Mouse (Mus musculus): ENCODE data around the gene Pde4c. TPM values are rescaled to one million over a fixed set of nuclear protein-coding genes. Genes with fewer than 3 reads are reported as not detected.
A peak's percentile ranks its signal among the peaks of the same experiment; 100 is the strongest.

The Pde4c gene
- polyA plus RNA-seq, 1 experiment from 2014 or later: 0.27 TPM

DNA sequence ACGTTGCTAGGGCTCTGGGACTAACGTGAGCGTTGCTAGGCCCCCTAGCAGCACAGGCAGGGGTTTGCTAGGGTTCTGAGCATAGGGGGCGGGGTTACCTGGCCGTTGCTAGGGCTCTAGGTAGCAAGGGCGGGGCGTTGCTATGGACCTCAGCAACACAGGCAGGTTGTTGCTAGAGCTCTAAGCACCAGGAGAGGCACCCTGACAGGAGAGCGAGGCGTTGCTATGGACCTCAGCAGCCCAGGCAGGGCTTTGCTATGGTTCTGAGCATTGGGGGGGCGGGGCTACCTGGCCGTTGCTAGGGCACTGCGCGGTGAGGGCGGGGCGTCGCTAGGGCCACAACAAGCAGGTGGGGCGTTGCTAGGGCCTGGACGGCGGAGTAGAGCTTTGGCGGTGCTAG, 69.2 kb downstream of the Pde4c start:
- no peaks in the 10 kb centered on the region for H3K27me3 ChIP-seq (ENCODE audit: control insufficient read depth, insufficient read depth, low read length)
- no peaks in the 10 kb centered on the region for H3K9me3 ChIP-seq (ENCODE audit: control insufficient read depth, low read length)
- peak overlapping the region; percentile 87 for H3K9ac ChIP-seq (replicated peaks; ENCODE audit: low read depth, low read length)
- under 1% methylated on average over 20 of the region's 20 CpGs for WGBS
- H3K36me3 ChIP-seq (ENCODE audit: control insufficient read depth, insufficient read depth, low read length): no peaks in the 10 kb centered on the region
- peak overlapping the region; percentile 58 for H3K4me3 ChIP-seq (ENCODE audit: low read depth, low read length)
- H3K27ac ChIP-seq (ENCODE audit: low read depth, low read length): peak overlapping the region; percentile 85
- peak; percentile 52 for ATAC-seq (ENCODE audit: low read depth)
- H3K4me1 ChIP-seq (ENCODE audit: control insufficient read depth, insufficient read depth, low read length): peaks cover 13% of the 10 kb centered on the region
- peak overlapping the region; percentile 66 for H3K4me2 ChIP-seq (ENCODE audit: low read depth, low read length)

DNA sequence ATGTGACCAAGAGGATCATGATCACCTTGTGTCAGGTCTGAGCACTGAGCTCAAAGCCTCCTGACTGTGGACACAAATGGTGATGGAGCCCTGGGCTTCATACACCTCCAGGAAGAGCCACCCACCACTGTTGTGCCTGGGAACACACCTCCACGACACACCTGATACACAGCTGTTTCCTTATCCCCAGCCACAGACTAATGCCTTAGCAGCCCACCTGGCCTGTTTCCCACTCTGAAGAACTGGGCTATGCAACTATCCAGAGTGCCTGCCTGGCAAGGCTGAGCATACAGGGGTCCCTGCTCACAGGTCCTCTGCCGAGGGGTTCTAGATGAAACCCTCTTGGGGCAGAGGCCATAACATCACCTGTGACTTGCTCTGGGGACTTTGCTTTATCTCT, 70.7 kb downstream of the Pde4c start:
- H3K4me2 ChIP-seq (ENCODE audit: low read depth, low read length): no peak overlapping the region
- H3K9me3 ChIP-seq (ENCODE audit: control insufficient read depth, low read length): no peaks in the 10 kb centered on the region
- peaks cover 20% of the 10 kb centered on the region for H3K4me1 ChIP-seq (ENCODE audit: control insufficient read depth, insufficient read depth, low read length)
- 89% methylated on average over 2 of the region's 2 CpGs for WGBS
- no peak overlapping the region for H3K9ac ChIP-seq (replicated peaks; ENCODE audit: low read depth, low read length)
- no peak overlapping the region for H3K4me3 ChIP-seq (ENCODE audit: low read depth, low read length)
- H3K36me3 ChIP-seq (ENCODE audit: control insufficient read depth, insufficient read depth, low read length): no peaks in the 10 kb centered on the region
- ATAC-seq (ENCODE audit: low read depth): no peak
- H3K27ac ChIP-seq (ENCODE audit: low read depth, low read length): no peak overlapping the region
- H3K27me3 ChIP-seq (ENCODE audit: control insufficient read depth, insufficient read depth, low read length): peaks cover 4% of the 10 kb centered on the region; the same call in 1 of the 2 replicates

DNA sequence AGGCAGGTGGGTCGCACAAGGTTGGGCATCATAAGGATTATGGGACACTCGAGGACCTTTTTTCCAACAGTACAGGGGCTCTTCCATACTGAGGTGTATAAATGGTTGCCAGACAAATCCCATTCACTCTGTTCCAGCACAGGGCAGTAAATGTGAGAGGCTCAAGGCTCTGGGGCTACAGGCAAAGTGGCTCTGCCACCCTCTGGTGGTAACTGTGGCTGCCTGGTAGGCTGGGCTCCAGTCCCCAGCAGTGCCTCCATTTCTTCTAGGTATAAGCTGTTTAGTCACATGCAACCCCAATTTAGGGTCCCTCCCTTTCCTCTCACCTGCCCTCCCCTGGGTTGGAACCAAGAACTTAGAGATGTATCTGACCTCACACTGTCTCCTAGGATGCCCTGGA, 71.8 kb downstream of the Pde4c start:
- H3K27me3 ChIP-seq (ENCODE audit: control insufficient read depth, insufficient read depth, low read length): peaks cover 9% of the 10 kb centered on the region
- WGBS: 89% methylated on average over 2 of the region's 2 CpGs
- no peak overlapping the region for H3K27ac ChIP-seq (ENCODE audit: low read depth, low read length)
- no peak overlapping the region for H3K4me2 ChIP-seq (ENCODE audit: low read depth, low read length)
- no peaks in the 10 kb centered on the region for H3K9me3 ChIP-seq (ENCODE audit: control insufficient read depth, low read length)
- H3K4me1 ChIP-seq (ENCODE audit: control insufficient read depth, insufficient read depth, low read length): peaks cover 20% of the 10 kb centered on the region
- H3K9ac ChIP-seq (replicated peaks; ENCODE audit: low read depth, low read length): no peak overlapping the region
- no peak for ATAC-seq (ENCODE audit: low read depth)
- no peaks in the 10 kb centered on the region for H3K36me3 ChIP-seq (ENCODE audit: control insufficient read depth, insufficient read depth, low read length)
- H3K4me3 ChIP-seq (ENCODE audit: low read depth, low read length): no peak overlapping the region

DNA sequence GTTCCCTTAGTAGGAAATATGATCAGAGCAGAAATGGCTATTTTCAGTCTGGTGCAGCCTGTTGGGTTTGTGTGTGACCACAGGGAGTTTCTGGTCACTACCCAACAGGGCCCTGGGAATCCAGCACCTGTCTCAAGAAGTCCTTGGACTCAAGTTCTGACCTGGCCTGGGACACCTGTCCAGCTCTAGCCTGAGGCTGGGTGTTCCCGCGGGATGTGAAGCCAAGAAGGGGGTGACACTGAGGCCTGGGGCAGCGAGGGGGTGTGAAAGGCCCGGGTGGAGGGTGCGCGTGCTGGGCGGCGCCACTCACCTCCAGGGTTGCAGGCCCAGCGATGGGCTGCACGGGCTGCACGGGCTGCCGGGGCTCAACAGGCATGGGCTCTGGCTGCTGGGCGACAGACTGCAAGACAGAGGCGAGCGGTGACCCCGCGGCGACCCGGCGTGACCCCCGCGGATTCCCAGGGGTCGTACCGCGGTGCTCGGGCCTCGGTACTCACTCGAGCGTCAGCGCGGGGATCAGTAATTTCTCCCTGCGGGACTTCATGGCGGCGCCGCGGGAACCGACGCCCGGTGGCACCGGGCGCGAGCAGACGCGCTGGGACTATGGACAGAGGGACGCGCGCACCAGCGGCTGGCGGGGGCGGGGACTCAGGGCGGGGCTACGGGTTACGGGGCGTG, 73.0 kb downstream of the Pde4c start:
- Histone ChIP-seq H3K9me3 (ENCODE audit: control insufficient read depth, low read length) (no peaks in the 10 kb centered on the region), H3K4me1 (ENCODE audit: control insufficient read depth, insufficient read depth, low read length) (peaks cover 11% of the 10 kb centered on the region), H3K27ac (ENCODE audit: low read depth, low read length) (no peak overlapping the region), H3K4me2 (ENCODE audit: low read depth, low read length) (peak overlapping the region; percentile 79), H3K9ac (replicated peaks; ENCODE audit: low read depth, low read length) (peak overlapping the region; percentile 66), H3K4me3 (ENCODE audit: low read depth, low read length) (peak overlapping the region; percentile 55), H3K36me3 (ENCODE audit: control insufficient read depth, insufficient read depth, low read length) (no peaks in the 10 kb centered on the region), H3K27me3 (ENCODE audit: control insufficient read depth, insufficient read depth, low read length) (peaks cover 9% of the 10 kb centered on the region)
- WGBS: 2% methylated on average over 54 of the region's 54 CpGs
- peak; percentile 1; the same call in 1 of the 2 replicates for ATAC-seq (ENCODE audit: low read depth)

DNA sequence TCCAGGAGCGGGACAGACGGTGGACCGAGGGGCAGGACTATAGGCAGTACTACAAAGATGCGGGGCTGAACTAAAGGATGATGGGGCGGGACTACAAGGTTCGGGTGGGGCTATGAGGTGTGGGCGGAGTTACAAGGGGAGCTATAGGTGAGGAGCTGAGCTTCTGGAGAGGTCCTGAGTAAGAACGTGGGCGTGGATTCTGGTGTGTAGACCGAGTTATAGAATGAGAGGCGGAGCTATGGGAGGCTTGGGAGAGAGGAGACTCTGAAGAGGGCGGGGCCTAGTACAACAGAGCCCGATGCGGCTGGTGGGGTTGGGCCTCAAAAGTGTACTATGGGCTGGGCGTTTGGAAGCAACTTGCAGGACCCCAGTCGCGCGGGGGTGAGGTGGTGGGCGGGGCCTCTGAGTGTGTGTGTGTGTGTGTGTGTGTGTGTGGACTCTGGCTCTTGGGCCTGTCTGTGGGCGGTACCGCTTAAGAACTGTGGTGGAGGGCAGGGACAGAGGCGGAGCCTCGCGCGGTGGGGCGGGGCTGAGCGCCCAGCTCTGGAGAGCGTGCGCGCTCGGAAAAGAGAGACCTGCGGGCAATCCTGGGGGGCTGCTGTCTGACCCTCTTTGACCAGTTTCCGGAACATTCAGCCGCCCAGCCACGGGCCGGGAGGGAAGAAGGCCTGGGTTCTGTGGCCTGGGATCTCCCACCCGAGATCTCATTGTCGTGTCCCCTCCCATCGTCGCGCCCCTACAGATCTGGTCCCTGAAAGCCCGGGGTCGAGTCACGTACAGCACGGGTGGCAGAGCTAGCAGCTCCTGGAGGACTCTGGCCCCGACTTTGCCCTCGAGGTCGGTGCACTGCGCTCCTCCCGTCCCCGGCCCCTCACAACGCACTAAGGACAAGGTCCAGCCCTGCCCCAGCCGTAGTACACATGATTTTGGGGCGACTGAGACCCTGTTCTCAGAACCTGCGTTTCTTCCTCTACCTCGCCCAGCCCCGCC, 73.9 kb downstream of the Pde4c start:
- no peaks in the 10 kb centered on the region for H3K9me3 ChIP-seq (ENCODE audit: control insufficient read depth, low read length)
- peaks cover 11% of the 10 kb centered on the region for H3K4me1 ChIP-seq (ENCODE audit: control insufficient read depth, insufficient read depth, low read length)
- H3K4me3 ChIP-seq (ENCODE audit: low read depth, low read length): peak overlapping the region; percentile 55
- H3K36me3 ChIP-seq (ENCODE audit: control insufficient read depth, insufficient read depth, low read length): no peaks in the 10 kb centered on the region
- peak overlapping the region; percentile 79 for H3K4me2 ChIP-seq (ENCODE audit: low read depth, low read length)
- peak; percentile 80 for ATAC-seq (ENCODE audit: low read depth)
- H3K27ac ChIP-seq (ENCODE audit: low read depth, low read length): no peak overlapping the region
- whole genome bisulfite sequencing: under 1% methylated on average over 57 of the region's 57 CpGs
- peak overlapping the region; percentile 66 for H3K9ac ChIP-seq (replicated peaks; ENCODE audit: low read depth, low read length)
- peaks cover 9% of the 10 kb centered on the region for H3K27me3 ChIP-seq (ENCODE audit: control insufficient read depth, insufficient read depth, low read length)

DNA sequence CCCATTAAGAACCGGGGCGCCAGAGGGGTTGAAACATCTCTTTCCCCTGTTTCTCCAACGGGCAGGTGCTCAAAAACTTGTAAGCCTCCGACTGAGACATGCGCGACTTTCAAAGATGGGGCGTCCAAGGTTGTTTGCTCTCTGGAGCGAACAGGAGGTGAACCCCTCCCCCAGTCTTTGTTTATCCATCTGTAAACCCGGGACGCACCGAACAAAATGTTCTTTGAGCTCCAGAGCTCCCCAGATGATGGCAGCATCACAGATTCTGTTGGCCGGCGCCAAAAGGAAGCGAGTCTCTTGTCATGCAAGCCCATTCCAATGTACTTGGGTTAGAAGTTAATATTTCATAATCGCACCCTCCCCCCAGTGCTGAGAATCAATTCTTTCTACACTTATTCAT, 74.8 kb downstream of the Pde4c start:
- Histone ChIP-seq H3K4me3 (ENCODE audit: low read depth, low read length) (peak overlapping the region; percentile 55; the same call in 1 of the 2 replicates), H3K9me3 (ENCODE audit: control insufficient read depth, low read length) (no peaks in the 10 kb centered on the region), H3K4me1 (ENCODE audit: control insufficient read depth, insufficient read depth, low read length) (peaks cover 7% of the 10 kb centered on the region; the same call in 1 of the 2 replicates), H3K27ac (ENCODE audit: low read depth, low read length) (no peak overlapping the region), H3K4me2 (ENCODE audit: low read depth, low read length) (peak overlapping the region; percentile 79), H3K36me3 (ENCODE audit: control insufficient read depth, insufficient read depth, low read length) (no peaks in the 10 kb centered on the region), H3K9ac (replicated peaks; ENCODE audit: low read depth, low read length) (no peak overlapping the region), H3K27me3 (ENCODE audit: control insufficient read depth, insufficient read depth, low read length) (peaks cover 9% of the 10 kb centered on the region)
- ATAC-seq (ENCODE audit: low read depth): no peak
- WGBS: 9% methylated on average over 15 of the region's 15 CpGs

DNA sequence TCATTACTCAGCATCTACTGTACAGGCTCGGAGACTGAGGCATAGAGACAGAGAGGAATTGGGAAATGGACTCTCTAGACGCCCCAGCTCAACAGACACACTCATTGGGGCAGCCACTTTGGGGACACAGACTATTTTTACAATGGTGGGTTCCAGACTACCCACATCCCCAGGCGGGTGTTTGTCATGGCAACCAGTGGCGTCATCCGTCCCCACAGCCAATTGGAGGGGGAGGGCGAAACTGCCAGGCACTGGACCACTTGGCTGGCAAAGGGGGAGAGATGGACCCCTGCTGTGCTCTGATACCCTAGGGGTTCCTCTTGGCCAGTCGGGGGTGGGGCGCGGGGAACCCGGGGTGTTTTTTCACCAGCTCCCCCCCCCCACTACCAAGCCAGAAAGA, 77.1 kb downstream of the Pde4c start:
- H3K9ac ChIP-seq (replicated peaks; ENCODE audit: low read depth, low read length): no peak overlapping the region
- no peaks in the 10 kb centered on the region for H3K36me3 ChIP-seq (ENCODE audit: control insufficient read depth, insufficient read depth, low read length)
- H3K4me3 ChIP-seq (ENCODE audit: low read depth, low read length): no peak overlapping the region
- WGBS: 39% methylated on average over 10 of the region's 10 CpGs
- no peak overlapping the region for H3K4me2 ChIP-seq (ENCODE audit: low read depth, low read length)
- no peak overlapping the region for H3K27ac ChIP-seq (ENCODE audit: low read depth, low read length)
- H3K4me1 ChIP-seq (ENCODE audit: control insufficient read depth, insufficient read depth, low read length): peaks cover 11% of the 10 kb centered on the region; the same call in 1 of the 2 replicates
- no peaks in the 10 kb centered on the region for H3K9me3 ChIP-seq (ENCODE audit: control insufficient read depth, low read length)
- H3K27me3 ChIP-seq (ENCODE audit: control insufficient read depth, insufficient read depth, low read length): peaks cover 23% of the 10 kb centered on the region
- no peak for ATAC-seq (ENCODE audit: low read depth)
